Mouse (Mus musculus) retina, postnatal 1 day (tissue): ENCODE results near the gene Bcdin3d.
"Not testable (repeated sequence)": the region's sequence is repeated elsewhere in the genome, so short reads cannot be mapped to it uniquely, and the experiment has no call there.

Experiments
- DNase-seq: peaks from one replicate; pipeline ENCODE4 v3.0.0-alpha.2; 2012

Gene Bcdin3d

DNA sequence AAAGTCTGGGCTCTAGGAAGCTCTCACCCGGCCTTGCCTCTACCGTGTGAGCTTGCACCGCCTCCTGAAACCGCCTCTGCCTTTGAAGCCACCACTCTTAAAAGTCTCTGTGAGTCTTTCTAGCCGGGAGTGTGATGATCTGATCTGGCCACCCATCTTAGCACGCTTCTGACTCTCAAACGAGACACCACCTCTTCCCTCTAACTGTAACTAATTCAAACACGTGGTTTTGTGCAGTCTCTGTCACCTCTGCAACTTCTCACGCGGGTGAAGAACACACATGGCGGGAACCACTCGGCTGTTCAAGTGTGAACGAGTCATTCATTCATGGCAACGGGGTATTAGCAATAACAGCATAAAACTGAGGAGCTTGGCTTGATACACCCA lies 2.9 kb downstream of the Bcdin3d start:
- DNase-seq = no peak

DNA sequence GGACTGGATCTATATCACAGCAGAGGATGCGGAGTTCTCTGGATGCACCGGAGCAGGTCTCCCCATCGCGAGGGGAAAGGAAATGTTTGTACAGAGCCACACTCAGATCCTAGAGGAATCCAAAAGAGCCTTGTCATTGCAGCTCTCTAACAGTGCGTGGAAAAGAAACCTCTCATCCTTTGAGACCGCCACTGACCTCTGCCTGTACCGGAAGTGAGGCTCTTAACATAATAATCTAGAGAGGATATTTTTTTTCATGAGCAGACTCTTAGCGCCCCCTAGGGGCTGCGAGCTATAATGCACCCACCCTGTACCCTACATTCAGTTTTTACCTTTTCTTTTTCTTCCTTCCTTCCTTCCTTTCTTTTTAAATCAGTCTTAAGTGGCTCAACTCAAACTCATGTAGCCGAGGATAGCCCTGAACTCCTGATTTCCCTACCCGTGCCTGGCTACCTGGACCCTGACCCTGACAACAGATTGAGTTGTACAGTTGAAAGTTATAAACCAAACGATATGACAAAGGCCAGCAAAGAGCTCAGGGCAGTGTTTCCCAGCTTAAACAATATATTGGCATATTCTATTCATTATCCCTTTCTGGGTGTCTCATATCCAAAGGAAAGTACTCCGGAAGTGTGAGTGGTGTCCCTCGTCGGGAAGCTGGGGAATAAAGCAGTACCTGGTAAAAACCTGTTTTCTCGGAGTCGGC lies 3.4 kb downstream of the Bcdin3d start:
- peak; percentile 72 for DNase-seq

DNA sequence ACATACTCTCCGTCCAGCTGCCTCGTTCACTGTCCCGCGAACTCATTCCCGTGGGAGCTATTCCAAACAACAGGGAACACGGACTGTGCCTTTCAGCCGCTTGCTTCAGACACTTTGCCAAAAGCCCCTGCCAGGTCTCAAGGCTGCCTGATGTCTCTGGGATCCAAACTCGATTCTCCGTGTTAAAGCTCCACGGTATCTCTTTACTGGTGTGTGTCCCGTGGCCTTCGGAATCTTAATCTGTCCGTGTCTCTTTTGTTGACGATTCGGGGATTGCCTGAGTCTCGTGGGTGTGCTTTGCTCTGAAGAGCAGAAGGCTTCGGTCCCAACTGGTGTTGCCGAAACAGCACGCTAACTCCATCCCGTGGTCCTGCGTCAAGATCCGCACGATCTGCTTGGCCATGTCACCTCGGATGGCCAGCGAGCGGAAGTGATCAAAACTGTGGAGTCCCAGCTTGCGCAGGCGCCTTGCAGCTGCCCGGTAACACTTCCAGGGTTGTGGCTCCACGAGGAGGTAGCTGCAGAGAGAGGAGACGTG lies 4.2 kb downstream of the Bcdin3d start:
- no peak for DNase-seq

DNA sequence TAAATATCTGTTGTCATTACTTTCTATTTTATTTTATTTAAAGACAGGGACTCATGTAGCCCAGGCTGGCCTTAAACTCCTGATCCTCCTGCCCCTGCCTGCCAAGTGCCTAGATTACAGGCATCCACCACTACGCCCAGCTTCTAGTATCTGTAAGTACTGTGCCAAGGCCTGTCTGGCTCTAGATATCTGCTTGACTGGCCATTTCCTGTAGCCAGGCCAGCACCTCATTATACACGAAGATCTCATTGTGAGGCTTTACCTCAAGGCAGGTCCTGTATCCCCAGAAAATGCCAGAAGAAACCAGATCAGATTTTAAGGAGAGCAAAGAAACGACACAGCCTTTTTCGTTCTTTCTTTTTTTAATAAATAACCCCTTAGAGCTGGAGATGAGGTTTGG lies 4.8 kb downstream of the Bcdin3d start:
- no peak for DNase-seq

DNA sequence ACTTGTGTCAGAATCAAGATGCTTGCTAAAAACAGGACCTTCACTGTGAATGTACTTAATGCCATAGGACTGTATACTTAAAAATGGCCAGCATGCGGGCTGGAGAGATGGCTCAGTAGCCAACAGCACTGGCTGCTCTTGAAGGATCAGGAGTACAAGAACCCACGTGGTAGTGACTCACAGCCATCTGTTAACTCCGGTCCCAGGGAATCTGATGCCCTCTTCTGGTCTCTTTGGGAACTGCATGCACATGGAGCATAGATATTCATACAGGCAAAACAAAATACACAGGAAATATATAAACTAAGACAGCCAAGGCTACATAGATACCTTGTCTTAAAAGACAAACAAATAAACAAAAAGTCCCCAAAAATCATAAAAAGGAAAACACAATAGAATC lies 5.5 kb downstream of the Bcdin3d start:
- peak; percentile 86 for DNase-seq

DNA sequence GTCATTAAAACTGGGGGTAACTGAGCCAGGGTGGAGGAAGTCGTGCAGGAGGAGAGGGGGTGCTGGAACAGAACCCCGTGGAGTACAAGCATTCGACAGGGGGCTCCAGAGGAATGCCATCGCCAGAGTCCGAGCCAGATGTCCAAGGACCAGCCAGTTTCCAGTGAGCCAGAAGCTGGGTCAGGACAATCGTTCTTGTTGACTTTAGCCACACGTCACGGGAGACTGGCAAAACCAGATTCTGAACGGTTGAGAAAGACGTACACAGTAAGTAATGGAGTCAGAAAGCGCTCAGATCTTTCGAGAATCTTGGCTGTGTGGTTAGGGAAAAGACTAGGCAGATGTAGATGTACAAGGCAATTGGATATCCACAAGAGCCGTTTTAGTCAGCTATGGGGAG lies 11.3 kb downstream of the Bcdin3d start:
- no peak for DNase-seq

DNA sequence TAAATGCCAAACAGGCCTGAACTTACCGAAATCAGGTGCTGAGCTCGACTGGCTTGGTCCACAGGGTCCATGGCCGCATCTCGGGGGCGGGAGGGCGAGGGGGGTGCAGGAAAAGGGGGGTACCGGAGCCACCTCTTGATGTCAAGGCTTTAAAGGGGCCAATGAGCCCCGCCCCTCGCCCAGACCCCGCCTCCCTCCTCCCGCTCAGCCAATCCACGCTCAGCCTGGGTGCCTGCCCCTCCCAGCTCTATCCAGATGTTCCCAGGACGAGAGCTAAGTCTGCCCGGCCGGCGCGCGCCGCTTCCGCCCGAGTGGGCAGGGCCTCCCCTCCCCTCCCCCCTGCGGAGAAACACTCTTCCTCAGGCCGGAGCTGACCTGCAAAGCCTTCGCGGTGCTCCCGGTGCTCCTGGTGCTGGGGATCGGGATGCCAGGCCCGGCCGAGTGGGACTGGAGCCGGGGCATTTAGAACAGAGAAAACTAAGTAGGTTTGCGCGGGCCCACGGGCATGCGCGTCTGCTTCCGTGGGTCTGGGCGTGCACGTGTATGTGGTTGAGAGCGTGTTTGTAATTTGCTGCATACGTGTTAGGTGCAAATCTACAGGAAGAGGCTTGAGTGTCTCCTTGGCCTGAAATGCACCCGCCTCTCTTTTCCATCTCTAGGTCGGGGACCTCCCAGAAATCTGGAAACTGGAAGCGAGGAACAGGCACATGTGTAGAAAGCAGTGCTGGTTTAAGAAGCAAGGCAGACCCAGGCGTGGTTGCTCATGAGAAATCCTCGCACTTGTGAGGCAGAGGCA lies 16.7 kb downstream of the Bcdin3d start, which contains the start of gene Nckap5l:
TSS of gene Nckap5l (minus strand) at position 143 of the 796 bp plus-strand sequence.
- peak; percentile 94 for DNase-seq

DNA sequence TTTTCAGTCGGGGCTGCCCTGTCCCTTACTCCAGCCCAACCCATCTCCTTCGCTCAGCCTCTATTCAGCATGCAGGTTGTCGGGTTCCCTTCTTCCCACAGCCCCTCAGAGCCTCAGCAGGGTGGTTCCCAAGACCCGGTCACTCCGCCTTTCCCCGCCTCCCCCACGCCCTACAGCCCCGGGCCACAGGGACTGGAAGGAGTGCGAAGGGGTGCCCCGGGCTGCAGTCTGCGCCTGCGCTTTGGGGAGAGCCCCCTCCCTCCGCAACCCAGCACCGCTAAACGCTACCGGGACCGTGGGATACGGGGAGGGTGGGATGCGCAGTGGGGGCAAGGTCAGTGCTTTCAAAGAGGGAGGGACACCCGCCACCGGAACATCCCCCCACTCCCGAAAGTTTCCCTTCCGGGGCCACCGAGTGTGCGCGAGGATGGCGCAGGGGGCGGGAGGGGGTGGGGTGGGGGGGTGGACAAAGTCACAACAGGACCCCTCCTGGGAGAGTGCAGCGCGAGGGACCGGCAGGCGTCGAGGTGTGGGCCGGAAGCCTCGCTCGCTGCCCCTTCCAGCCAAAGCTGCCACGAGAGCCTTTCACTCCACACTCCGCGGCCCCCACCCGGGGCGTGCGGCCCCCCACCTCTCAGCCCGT lies 17.4 kb downstream of the Bcdin3d start:
- DNase-seq = peak; percentile 76

DNA sequence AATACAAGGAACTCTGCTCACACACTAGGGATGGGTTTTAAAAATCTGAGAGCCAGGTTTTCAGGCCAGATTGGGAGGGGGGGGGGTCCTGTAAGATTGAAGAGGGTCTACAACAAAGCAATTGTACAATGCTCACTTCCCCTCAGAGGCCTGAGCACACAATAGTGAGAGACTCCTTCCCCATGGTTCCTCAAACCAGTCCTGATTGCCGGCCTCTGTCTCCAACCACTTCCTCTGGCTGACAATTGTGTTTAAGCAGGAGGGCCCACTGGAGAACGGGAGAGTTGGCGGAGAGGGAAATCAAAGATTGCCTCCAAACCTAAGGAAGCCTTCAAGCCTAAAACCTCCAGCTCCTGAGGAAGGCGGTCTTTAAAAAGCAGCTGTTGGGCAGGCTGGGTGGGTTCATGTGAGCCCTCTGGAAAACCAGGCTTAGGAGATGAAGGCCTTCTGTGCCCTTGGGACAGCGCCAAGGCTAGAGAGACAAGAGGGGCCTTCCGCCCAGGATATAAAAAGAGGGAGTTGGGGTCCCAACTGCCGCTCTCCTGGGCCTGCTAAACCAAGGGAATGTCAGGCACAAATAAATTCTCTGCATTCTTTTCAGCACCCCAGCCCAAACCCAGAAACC lies 18.1 kb downstream of the Bcdin3d start:
- DNase-seq = peak; percentile 43

DNA sequence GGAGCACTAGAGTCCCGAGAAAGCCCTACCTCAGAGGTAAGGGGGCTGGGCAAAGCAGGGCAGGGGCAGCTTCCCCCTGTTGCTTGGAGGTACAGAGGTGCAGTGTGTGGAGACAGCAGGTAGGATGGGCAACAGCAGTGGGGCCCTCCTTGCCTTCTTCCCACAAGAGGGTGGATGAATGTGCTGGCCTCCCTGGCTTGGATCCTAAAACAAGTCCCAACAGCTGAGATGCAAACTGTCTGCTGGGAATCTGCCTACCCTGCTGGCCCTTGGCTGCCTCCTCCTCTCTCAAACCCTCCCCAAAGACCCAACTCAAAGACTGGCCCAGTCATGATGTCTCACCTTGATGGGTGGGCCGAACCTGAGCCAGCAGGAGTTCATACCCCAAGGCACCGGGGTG lies 19.1 kb downstream of the Bcdin3d start:
- DNase-seq = no peak

DNA sequence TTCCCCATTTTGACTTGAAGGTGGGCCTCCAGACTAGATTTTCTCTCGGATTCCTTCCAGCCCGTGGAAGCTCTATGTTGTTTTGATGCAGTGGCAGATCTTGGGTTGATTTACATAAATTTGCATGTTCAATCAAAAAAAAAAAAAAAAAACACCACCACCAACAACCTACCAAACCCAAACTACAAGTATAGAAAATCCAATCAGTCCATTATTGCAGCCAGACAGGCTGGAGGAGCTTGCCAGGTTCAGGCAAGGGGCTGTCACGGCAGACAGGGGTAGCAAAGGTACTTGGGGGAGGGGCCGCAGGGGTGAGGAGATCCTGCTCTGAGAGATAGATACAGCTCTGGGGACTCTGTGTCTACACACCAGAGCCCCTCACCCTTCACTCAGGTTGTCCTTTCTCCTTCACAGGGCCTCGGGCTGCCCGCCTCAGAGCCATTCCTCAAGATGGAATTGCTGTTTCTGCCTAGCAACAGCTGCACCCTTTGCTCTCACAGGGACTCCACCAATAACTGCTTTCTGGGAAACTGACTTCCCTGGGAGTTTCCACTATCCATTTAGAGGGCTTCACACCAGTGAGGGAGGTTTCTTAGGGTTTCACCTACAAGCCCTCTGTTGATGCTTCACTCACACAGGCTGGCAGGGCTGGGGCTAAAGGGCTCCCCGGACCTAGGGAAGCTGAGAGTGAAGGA lies 19.8 kb downstream of the Bcdin3d start:
- DNase-seq = no peak

DNA sequence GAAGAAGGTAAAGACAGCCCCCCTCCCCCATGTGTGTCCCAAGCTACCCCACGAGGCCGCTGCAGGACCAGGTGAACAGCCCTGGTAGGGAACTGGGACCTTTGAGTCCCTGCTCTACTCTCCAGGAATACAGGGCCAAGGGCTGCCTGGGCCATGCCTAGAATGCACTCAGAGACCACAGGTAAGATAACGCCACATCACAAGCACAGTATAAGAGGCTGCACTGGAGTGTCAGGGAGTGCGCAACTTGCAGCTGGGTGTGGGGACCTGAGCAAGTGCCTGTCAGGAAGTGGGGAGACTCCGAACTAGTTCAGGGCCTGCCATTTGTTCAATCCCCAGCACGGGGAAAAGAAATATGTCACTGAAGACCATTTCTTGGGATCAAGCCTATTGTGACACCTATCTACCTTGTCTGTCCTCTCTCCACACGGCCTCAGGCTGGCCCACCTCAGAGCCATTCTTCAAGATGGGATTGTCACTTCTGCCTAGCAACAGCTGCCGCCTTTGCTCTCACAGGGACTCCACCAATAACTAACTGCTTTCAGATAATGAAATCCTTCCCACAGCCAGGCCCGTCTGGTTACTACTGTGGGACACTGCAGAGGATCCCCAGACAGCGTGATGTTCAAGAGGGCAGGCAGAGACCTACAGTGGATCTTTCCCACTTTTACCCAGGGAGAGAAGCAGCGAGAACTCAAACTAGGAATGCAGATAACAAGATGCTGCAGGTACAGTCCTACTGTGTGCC lies 21.2 kb downstream of the Bcdin3d start:
- no peak for DNase-seq

DNA sequence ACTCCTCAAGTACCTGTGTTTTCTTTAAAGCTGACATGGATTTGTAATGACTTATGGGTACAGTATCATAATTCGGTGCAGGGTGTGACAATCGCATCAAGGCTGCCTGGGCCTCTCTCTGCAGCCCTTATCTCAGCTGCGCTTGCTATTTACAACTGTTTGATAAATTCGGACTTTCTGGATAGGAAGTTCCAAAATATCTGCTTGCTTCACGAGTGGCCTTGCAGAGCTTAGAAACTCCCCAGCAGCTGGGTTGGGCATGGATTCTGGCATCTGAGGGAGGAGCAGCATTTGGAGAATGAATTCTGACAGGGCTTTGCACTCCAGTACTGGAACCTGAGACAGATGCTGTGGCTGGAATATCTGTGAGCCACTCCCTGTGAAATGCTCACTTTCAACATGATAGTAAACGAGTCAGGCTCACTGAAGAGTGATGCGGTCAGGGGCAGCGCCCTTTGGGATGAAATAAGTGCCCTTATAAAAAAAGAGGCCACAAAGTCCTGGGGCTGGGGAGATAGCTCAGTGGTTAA lies 24.7 kb downstream of the Bcdin3d start:
- DNase-seq = no peak

DNA sequence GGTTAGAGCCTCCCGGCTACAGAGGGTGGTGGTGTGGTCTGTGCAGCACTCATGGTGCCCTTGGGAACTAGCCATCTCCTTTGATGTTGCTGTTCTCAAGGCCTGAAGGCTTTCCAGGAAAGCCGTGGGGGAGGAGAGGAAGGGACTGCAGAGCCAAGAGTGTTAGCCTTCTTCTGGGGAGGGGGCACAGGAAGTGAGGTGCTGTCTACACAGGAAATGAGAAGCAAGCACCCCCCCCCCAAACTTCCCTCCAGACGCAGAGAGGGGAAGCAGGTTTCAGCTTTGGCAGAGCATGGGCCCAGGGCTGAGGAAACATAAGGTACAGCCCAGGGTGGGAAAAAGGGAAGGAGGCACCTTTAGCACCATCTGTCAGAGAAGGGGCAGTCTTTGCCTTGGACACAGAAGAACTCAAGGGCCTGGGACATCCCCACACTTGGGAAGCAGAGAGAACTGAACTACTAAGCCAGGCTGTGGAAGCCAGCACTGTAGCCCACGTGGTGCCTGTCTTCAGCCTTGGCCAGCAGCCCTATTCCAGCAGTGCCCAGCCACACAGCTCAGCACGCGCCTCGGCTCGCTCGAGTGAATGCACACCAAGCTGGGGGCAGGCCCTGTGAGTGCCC lies 25.3 kb downstream of the Bcdin3d start:
- DNase-seq = no peak

DNA sequence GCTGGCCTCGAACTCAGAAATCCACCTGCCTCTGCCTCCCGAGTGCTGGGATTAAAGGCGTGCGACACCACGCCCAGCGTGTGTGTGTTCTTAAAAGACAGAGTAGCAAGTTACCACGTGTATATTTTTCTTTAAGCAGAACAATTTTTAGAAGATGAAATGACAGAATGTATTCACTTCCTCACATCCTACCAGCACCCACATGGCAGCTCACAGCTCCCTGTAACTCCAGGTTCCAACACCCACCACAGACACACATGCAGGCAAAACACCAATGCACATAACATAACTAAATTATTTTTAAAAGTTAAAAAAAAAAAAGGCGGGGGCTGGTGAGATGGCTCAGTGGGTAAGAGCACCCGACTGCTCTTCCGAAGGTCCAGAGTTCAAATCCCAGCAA lies 28.4 kb downstream of the Bcdin3d start:
- not testable (repeated sequence) for DNase-seq

DNA sequence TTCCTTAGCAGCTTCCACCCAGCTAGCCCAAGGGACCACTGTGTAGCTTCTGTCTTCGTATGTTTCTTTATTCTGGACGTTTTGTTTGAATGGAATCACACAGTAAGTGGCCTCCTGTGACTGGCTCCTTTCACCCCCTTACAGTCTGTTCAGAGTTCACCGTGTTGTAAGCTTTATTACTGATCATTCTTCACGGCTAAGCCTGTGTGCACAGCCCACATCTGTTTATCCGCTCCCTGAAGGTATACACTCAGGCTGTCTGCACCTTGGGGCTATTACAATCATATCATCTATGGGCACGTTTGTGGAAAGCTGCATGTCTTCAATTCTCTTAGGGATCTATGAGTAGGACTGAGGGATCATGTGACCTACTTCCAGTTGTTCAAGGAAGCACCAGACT lies 29.0 kb downstream of the Bcdin3d start:
- DNase-seq = no peak

DNA sequence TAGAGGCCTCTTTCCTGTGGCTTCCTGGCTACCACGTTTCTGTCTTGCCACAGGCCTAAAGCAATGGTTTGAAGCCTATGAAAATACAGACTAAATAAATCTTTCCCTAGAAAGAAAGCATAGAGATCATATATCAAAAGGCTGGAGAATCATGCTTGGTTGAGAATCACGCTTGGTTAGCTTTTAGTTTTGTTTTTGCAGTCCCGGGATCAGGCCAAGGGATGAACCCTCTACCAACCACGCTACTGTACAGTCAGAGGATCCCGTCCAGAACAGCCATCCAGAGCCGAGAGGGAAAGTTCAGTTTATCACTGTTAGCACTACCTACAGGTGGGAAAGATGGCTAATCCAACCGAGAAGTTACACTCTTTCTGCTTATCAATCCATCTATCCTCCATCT lies 32.2 kb downstream of the Bcdin3d start:
- DNase-seq = no peak

DNA sequence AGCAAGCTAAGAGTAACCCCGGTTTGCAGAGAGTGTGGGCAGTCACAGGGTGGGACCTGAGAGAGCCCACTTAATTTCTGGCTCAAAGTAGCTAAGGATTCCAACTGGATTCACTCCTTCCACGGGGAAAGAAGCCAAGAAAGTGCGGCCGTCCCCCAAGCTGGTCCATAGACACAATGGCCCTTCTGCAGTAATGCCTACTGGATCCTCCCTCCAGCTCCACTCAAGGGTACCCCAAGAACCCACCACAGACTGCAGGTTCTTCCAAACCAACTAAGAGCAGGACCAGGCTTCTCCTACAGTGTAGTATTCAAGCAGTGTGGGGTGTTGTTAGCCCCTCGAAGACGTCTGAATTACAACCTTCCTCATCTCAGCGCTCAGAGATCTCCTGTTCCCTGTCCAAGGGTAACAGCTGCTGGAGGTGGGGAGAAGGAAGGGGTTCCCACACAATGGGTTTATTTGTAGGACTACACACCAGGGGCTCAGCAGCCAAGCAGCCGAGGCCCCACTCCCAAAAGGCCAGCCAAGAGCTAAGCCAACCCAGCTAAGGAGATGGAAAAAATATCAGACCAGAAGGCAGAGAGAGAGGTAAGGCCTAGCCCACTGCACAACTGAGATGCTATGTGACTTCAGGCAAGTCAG lies 33.6 kb downstream of the Bcdin3d start:
- DNase-seq = no peak

DNA sequence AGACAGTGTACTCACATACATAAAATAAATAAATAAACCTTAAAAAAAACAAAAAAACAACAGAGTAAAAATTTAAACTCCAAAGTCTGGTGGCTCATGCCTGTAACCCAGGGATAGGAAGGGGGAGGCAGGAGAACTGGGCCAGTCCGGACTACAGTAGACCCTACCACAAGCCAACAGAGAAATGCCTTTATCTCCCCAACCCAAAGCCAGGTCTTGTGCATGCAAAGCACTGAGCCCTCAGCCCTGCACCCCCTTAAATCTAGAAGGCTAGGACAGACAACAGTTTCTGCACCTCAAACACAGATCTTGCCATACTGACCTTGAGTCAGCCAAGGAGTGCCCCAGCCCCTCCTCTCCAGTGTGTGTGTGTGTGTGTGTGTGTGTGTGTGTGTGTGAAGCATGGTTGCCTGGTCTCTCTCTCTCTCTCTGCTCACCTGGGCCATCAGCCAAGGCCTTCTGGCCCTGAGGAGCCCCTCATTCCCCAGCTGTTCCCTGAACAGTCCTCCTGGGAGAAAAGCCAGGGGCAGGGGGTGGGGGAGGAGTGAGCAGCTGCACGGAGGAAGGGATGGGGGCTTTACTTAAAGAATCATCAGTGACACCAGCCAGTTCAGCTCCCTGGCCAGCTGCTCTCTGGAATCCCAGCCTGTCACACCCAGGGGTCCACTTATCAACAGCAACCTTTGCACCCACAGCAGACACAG lies 34.3 kb downstream of the Bcdin3d start:
- DNase-seq = peak; percentile 40
